Mouse (Mus musculus) stomach, postnatal 0 days (tissue): ENCODE measurements around the gene Megf8. TPM values are rescaled to one million over a fixed set of nuclear protein-coding genes. Genes with fewer than 3 reads are reported as not detected.

ENCODE experiments used
- ATAC-seq: fragments of 200-750 bp; cut with Nextera tagmentation; 2 replicates; pipeline ENCODE4 v1.8.0; 2017; ENCODE audit not compliant: low FRiP score, low TSS enrichment
- DNase-seq: peaks from one replicate; pipeline ENCODE4 v3.0.0-alpha.2; 2016; ENCODE audit warnings: low spot score
- H3K27ac ChIP-seq: fragments of 300-500 bp; sonication (generic); replicated peaks from 2 replicates; pipeline ENCODE4 v1.5.1; 2014; ENCODE audit warnings: mild to moderate bottlenecking, control low read depth
- H3K27me3 ChIP-seq: fragments of 300-500 bp; sonication (generic); 2 replicates; pipeline ENCODE4 v1.6.1; 2014; ENCODE audit warnings: low read length; ENCODE audit not compliant: control insufficient read depth, insufficient read depth
- H3K36me3 ChIP-seq: fragments of 300-500 bp; sonication (generic); 2 replicates; pipeline ENCODE4 v1.6.1; 2014; ENCODE audit warnings: low read length, mixed read lengths; ENCODE audit not compliant: control insufficient read depth, insufficient read depth
- H3K4me1 ChIP-seq: fragments of 300-500 bp; sonication (generic); replicated peaks from 2 replicates; pipeline ENCODE4 v1.6.1; 2014; ENCODE audit warnings: antibody characterized with exemption; ENCODE audit not compliant: control insufficient read depth, insufficient read depth
- H3K4me2 ChIP-seq: fragments of 300-500 bp; sonication (generic); replicated peaks from 2 replicates; pipeline ENCODE4 v1.6.1; 2014; ENCODE audit warnings: low read depth, mild to moderate bottlenecking, control low read depth, moderate library complexity
- H3K4me3 ChIP-seq: fragments of 300-500 bp; sonication (generic); 2 replicates; pipeline ENCODE4 v1.5.1; 2014; ENCODE audit warnings: low read depth, low read length, control low read depth
- H3K9ac ChIP-seq: fragments of 300-500 bp; sonication (generic); 2 replicates; pipeline ENCODE4 v1.6.1; 2014; ENCODE audit warnings: mild to moderate bottlenecking, low read length, control low read depth, mixed read lengths
- H3K9me3 ChIP-seq: fragments of 300-500 bp; sonication (generic); 2 replicates; pipeline ENCODE4 v1.6.1; 2016; ENCODE audit warnings: low read length; ENCODE audit not compliant: control insufficient read depth
- CTCF ChIP-seq: IDR thresholded peaks from 2 replicates; pipeline ENCODE4 v1.5.1; 2016; ENCODE audit warnings: antibody characterized with exemption, low read depth, mild to moderate bottlenecking, moderate library complexity
- EP300 ChIP-seq: optimal IDR thresholded peaks from 2 replicates; pipeline ENCODE3; 2016; ENCODE audit warnings: antibody characterized with exemption
- WGBS: fragments of 180-500 bp; shearing (Covaris S2); extraction: QIAGEN DNeasy Blood & Tissue Kit; methylation state at CpG from one replicate; pipeline ENCODE4 v1.1.7; 2014; 5-methylcytosine and 5-hydroxymethylcytosine counted together
- polyA plus RNA-seq: library from polyadenylated mRNA; unstranded; fragments of >200 nt; fragmentation: Nextera tagmentation; extraction: Ambion mirVana; gene quantifications from 2 replicates; pipeline ENCODE4 v1.2.1, GENCODE M21; 2015

The Megf8 gene
- polyA plus RNA-seq, 1 experiment from 2014 or later: 3.6 TPM

DNA sequence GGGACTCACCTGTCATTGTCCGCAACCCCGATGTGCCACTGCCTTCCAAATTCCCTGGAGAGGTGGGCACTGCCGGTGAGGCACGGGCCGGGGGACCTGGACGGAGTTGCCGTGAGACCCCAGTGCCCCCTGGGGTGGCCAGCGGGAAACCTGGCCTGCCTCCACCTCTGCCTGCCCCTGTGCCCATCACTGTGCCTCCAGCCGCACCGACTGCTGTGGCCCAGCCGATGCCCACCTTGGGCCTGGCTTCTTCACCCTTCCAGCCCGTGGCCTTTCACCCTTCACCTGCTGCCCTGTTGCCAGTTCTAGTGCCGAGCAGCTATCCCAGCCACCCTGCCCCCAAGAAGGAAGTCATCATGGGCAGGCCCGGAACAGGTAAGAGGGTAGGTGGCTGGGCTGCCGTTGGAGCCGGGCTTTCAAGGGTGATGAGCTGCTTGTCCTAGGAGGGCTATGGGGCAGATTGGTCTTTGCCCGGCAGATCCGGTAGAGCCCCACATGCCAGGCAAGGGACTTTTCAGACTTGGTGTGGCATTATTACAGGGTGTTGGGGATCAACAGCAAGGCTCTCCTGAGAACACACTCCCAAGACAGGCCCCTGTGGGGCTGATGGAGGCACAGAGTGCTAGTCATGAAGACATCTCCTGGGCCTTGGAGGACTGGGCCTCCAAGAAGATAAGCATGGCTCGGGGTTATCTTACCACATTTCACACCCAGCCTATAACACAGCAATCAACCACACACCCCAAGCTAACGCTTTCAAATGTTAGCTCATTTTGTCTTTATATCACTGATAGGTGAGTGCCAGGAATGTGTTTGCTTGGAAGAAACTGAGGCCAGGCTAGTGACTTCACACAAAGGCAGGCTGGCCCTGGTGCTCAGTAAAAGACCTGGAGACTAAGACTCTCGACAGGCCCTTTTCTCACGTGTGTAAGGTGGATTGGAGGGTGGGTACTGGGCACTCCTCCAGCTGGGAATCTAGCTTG, 43.4 kb upstream of the Megf8 start:
- 82% methylated on average over 22 of the region's 22 CpGs for WGBS
- no peak for ATAC-seq
- no peak overlapping the region for H3K4me3 ChIP-seq
- peaks cover 15% of the 10 kb centered on the region for H3K36me3 ChIP-seq
- no peak overlapping the region; the same call in 1 of the 2 replicates for H3K4me2 ChIP-seq
- H3K9ac ChIP-seq: no peak overlapping the region
- H3K4me1 ChIP-seq: peaks cover 6% of the 10 kb centered on the region
- no peak for TF ChIP-seq CTCF
- no peak for TF ChIP-seq EP300
- H3K27ac ChIP-seq: no peak overlapping the region
- H3K27me3 ChIP-seq: no peaks in the 10 kb centered on the region
- no peaks in the 10 kb centered on the region for H3K9me3 ChIP-seq
- DNase-seq: no peak

DNA sequence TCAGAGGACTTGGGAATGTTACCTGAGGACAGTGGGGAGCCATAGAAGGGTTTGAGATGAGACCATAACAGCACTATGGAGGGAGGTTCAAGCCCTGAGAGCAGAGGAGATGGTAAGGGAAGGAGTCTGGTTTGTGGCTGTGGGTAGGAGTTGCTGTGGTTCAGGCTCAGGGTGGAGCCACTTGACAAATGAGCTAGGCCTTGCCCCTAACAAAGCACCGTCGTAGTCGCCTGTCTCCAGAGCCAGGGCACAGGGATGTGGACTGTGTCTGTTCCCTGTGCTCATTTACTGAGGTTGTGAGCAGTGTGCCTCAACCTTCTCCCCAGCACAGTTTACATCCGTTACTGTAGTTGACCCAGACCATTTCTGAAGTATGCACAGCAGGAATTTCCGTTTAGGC, 42.4 kb upstream of the Megf8 start:
- peaks cover 15% of the 10 kb centered on the region for H3K36me3 ChIP-seq
- H3K4me3 ChIP-seq: no peak overlapping the region
- ATAC-seq (no peak), DNase-seq (peak; percentile 22)
- H3K9ac ChIP-seq: no peak overlapping the region; the same call in 1 of the 2 replicates
- H3K4me1 ChIP-seq: peaks cover 3% of the 10 kb centered on the region
- H3K4me2 ChIP-seq: no peak overlapping the region
- TF ChIP-seq CTCF (no peak), EP300 (no peak)
- 28% methylated on average over 5 of the region's 5 CpGs for WGBS
- H3K9me3 ChIP-seq: no peaks in the 10 kb centered on the region
- H3K27me3 ChIP-seq: no peaks in the 10 kb centered on the region
- H3K27ac ChIP-seq: peak overlapping the region; percentile 78

DNA sequence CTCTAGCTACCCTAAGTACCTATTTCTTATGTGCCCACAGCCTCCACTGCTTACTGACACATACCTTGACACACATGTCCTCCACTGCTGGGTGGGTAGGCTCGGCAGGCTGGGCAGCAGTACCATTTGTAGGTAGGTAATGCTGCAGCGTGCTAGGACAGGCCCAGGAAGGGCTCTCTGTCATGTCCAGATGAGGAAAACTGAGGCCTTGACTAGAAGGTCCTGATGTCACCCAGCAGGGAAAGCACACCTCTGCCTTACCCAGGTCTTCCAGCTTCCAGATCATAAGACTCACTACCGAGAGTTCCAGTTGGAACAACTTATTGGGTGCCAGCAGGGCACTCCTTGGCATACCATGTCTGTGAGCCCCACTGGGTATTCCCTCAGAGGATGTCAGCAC, 42.0 kb upstream of the Megf8 start:
- no peaks in the 10 kb centered on the region; the same call in none of the 2 replicates for H3K4me1 ChIP-seq
- ATAC-seq: no peak
- TF ChIP-seq CTCF: no peak
- TF ChIP-seq EP300: no peak

DNA sequence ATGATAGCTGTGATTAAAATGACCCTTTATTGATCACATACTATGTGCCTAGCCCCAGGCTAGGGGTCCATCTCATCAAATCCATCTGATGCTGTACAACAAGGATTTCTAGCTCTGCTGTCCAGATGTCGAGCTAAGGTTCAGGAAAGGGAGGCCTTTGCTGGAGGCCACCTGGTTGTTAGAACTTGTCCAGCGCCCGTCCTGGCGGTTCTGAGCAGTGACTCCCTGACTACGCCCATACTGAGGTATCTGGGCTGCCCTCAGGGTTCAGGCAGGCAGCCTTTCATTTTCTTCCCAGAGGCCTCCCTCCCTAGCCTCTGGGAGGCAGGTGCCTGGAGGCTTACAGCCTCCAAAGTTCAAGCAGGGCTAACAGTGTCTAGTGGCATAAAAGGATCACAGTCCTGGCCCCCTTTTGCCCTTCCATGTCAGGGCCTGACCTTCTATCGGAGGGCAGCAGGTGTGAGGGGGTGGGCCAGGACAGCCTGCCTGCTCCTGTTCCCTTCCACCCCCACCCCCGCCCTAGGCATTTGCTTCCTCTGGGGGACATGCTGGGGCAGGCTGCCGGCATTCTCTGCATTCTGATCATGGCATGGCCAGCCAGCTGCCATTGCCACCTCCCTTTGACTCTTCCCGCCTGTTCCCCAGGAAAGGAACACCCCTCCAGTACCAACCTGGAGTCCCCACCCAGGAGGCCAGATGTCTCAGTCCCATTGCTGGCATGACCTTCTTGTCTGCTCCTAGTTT, 41.2 kb upstream of the Megf8 start:
- Histone ChIP-seq H3K27me3 (no peaks in the 10 kb centered on the region), H3K36me3 (peaks cover 15% of the 10 kb centered on the region), H3K4me1 (peaks cover 4% of the 10 kb centered on the region), H3K9me3 (no peaks in the 10 kb centered on the region), H3K27ac (peak overlapping the region; percentile 78), H3K4me2 (no peak overlapping the region), H3K9ac (peak overlapping the region; percentile 23; the same call in 1 of the 2 replicates), H3K4me3 (no peak overlapping the region)
- ATAC-seq (no peak), DNase-seq (peak; percentile 37)
- WGBS: 42% methylated on average over 9 of the region's 9 CpGs
- TF ChIP-seq EP300 (peak; percentile 42), CTCF (no peak)

More for the DNA sequence above, 42.0 kb upstream of the Megf8 start:
- DNase-seq: no peak
- H3K9ac ChIP-seq: no peak overlapping the region; the same call in 1 of the 2 replicates
- H3K9me3 ChIP-seq: no peaks in the 10 kb centered on the region
- WGBS: 66% methylated on average over 3 of the region's 3 CpGs
- H3K36me3 ChIP-seq: peaks cover 15% of the 10 kb centered on the region
- H3K27ac ChIP-seq: peak overlapping the region; percentile 78
- no peak overlapping the region for H3K4me3 ChIP-seq
- no peak overlapping the region for H3K4me2 ChIP-seq
- H3K27me3 ChIP-seq: no peaks in the 10 kb centered on the region

DNA sequence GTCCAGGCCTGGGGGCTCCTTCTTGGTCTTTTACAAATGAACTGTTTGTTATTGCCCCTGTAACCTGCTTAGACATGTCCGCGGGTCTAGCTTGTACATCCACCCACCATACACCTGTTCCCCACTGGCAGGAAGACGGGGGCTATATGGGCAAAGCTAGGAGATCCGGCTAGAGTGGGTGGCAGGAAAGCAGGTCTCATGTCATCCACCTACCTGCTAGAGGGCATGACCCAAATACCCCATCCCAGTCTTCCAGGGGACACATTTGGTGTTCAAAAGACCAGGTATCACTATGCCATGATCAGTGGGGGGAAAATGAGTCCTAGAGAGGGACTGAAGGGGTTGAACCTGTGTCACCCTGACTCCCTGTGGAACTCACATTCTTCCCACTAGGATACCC, 39.6 kb upstream of the Megf8 start:
- Histone ChIP-seq H3K4me3 (no peak overlapping the region), H3K36me3 (peaks cover 5% of the 10 kb centered on the region), H3K4me1 (peaks cover 12% of the 10 kb centered on the region), H3K4me2 (peak overlapping the region; percentile 88; the same call in 1 of the 2 replicates), H3K27ac (peak overlapping the region; percentile 98), H3K9me3 (no peaks in the 10 kb centered on the region), H3K27me3 (no peaks in the 10 kb centered on the region), H3K9ac (no peak overlapping the region; the same call in 1 of the 2 replicates)
- peak; percentile 14 for DNase-seq
- WGBS: 62% methylated on average over 4 of the region's 4 CpGs
- no peak for ATAC-seq
- no peak for TF ChIP-seq CTCF
- TF ChIP-seq EP300: no peak
